Mouse (Mus musculus) embryo, embryonic 9.5 days (tissue): ENCODE measurements around the gene Rab3il1.

Experiments used
- DNase-seq: peaks from one replicate; pipeline ENCODE4 v3.0.0-alpha.2; 2017; ENCODE audit errors: extremely low spot score

The Rab3il1 gene

DNA sequence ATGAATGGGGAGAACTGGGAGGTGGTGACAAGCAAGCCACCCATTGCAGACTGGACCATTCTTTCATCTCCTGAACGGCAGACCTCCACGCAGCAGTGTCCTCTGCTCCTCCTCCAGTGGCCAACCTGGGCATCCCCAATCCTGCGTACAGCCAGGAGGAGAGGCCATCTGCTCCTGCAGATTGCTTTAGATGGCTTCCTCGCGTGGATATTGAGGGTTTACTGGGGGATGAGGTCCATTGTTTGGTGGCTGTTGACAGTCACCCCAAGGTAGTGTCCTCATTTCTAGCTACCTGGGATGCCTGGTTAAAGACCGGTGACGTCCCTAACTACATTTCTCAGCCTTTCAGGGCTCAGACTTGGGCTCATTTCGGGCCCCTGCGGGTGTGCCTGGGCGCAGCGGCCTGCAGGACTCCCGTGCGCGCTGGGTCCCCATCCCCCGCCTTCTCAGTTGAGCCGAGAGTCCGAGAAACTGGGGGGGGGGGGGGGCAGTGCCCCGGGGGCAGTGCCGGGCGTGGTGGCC, 39.5 kb downstream of the Rab3il1 start:
- peak; percentile 82 for DNase-seq

DNA sequence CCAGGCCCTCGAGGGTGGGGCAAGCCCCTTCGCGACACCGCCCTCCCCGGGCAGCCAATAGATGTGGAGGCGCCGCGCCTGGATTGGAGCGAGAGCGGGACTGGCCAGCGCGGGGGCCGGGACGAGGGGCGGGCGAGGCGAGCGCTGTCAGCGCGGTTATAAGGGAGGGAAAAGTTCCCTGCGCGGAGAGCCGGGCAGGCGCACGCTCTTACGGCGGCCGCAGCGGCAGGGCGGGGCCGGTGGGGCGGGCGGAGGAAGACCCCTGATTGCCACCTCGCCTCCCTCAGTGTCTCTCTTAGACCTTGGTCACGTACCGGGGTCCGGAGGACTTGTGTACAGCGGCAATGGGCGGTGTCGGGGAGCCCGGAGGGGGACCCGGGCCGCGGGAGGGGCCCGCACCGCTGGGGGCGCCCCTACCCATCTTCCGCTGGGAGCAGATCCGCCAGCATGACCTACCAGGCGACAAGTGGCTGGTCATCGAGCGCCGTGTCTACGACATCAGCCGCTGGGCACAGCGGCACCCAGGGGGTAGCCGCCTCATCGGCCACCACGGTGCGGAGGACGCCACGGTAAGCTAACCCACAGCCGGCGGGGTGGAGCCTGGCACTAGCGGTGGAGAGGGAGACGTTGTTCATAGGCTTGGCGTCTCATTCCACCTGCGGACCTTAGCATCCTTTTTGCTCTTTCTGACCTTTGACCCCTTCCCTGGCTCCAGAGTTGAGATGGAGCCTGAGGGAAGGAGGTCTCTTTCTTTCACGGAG, 40.1 kb downstream of the Rab3il1 start, which contains the start of gene Fads3:
TSS of gene Fads3 (plus strand) at position 182 of the 761 bp plus-strand sequence.
- DNase-seq: peak; percentile 69

DNA sequence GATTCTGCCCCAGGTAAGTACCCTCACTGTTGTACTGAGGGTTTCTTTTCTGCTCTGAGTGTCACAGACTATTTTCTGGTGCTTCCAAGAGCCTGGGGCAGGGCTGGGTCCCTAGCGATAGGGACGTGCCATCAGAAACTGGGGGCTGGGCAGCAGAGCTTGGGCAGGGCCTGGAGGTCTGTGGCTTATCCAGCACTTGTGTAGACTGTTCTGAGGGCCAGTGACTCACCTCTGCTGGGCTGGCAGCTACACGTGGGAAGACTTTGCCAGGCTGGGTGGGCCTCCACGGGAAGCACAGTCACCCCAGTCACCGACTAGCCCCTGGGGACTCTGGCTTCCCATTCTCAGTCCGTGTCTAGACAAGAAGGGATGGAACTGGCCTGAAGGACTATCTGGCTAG, 40.8 kb downstream of the Rab3il1 start:
- no peak for DNase-seq

DNA sequence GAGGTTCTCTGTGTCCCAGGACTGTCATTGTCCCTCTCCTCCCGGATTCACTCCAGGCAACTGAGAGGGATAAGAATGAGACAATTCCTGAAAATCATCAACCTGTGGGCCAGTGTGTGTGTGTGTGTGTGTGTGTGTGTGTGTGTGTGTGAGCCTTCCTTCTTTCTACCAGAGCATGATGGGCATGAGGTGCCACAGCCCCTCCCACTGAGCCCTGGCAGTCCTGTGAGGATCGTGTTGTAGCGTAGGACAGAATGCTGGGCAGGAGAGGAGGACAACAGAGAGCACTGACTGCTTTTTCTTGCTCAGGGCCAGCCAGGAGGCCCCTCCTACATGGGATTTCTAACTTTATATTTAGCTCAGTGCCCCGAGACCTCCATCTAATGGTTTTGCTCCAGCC, 41.3 kb downstream of the Rab3il1 start:
- no peak for DNase-seq

DNA sequence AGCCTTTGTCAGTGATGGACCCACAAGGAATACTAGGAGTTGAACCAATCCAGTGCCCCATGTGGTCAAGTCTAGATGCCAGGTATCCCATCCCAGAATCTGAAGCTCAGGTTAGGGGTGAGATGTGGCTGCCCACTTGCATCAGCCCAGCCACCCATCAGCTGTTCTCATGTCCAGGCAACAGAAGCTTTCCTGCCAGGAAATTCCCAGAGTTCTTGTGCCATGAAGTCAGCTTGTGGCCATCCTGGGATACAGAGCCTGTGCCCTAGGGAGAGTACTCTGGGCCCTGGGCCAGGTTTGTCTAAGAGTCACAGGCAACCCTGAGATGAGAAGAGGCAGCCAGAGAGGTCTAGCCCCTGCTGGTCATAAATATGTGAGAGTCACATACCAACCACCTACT, 42.2 kb downstream of the Rab3il1 start:
- DNase-seq: no peak

DNA sequence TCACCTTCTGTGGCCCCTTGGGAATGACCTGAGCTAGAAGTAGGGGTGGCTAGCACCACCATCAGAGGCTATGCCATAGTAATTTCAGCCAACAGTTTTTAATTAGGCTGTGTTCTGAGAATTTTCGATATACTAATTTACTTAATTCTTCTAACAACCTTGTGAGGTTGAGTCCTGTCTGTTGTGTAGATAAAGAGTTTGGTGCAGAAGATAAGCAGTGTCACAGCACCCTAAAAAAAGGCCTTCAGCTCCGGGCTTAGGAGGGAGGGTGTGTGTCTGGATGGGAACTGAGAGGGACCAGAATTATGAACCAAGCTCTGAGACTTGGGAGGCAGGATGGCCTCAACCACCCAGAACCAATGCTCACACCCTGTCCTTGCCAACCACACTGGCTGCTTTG, 44.2 kb downstream of the Rab3il1 start:
- DNase-seq: no peak

DNA sequence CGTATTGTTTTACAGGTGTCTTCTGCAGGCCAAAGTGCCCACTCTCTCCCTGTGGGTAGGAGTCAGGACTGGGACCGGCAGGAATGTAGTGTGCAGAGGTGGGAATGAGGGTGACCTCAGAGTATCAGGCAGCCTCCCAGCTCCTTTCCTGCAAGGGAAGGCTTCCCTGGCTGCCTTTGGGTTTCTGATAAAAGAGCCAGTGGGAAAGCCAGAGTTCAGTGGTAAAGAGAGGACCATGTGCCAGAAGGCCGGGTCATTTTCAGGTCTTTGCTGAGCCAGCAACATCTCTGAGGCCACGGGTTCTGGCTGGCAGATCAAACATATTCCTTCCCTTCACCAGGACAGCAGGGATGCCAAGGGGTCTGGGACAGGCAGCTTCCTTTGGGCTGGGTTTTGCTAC, 44.9 kb downstream of the Rab3il1 start:
- DNase-seq: no peak

DNA sequence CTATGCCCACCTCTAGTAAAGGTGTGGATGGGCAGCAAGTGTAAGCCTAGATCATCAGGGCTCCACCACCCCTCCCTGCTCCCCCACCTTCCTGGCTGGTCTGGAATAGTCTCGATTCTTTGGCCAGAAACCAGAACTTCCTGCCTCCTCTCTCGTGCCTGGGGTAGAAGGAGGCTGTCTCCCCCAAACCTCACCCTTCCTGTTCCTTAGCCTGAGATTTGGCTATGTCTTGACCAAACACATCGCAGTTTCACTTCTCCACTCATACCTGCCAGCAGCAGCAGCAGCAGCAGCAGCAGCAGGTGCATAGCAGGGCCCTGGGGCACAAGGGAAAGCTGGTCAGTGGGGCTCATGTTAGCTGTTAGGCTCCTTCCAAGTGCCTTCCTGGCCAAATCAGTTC, 45.5 kb downstream of the Rab3il1 start:
- DNase-seq: no peak

DNA sequence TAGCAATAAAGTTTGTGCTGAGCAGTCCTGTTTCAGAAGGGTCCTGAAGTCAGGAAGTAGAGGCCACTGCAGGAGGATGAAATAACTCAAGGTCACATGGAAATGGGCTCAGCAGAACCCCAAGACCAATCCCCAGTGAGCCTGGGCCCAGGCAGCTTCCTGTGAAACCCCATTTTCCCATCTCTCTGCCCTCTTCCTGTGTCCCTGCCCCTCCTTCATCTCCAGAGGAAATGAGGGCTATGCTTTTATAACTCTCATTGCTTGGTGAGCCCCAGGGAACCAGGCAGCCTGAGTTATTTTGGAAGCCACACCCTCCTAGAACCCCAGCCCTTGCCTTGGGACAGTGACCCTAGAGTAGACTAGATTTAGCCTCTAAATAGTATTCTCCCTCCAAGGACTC, 48.1 kb downstream of the Rab3il1 start:
- no peak for DNase-seq

DNA sequence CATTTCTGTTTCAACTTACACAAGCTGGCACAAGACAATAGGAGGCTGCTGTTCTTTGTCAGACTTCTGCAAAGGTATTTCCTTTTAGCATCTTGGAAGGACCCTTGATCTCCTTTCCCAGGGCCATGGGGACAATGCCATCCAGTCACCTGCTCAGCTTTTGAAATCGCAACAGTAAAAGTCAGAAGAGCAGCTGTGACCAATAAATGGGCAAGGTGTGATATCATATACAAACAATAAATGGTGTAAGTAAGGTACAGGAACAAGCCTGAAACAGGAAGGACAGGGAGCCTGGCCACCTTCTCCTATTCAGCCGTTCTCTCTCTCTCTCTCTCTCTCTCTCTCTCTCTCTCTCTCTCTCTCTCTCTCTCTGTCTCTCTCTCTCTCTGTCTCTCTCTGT, 49.0 kb downstream of the Rab3il1 start:
- no peak for DNase-seq

DNA sequence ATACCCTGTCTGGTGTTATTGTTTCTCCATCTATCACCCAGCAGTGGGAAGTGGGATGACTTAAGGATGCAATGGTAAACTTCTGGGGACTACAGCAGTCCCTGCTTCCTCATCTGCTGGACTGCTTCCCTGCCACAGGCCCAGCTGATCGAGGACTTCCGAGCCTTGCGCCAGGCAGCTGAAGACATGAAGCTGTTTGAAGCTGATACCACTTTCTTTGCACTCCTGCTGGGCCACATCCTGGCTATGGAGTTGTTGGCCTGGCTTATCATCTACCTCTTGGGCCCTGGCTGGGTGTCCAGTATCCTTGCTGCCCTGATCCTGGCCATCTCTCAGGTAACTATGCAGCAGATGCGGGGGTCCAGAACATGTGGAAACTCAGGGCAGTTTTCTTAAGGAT, 51.2 kb downstream of the Rab3il1 start:
- DNase-seq: no peak

DNA sequence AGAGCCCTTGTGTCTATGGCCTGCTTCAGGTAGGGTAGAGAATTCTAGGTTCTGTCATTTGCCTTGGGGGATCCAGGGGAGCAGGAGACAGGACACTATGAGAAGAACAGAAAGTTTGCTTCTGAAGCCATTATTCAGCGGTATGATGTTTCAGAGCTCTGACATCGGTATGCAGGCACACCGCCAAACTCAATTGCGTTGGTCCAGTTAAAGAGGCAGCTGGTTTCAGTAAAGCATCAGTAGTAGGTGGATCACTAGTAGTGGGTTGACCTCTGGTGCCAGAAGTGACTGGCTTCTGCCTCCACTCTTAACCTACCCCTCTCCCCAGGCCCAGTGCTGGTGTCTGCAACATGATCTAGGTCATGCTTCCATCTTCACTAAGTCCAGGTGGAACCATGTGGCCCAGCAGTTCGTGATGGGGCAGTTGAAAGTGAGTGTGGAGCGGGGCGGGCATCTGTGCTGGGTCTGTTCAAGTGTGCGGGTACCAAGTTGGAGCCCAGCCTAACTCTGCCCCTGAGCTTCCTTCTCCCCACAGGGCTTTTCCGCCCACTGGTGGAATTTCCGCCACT, 52.3 kb downstream of the Rab3il1 start:
- no peak for DNase-seq

DNA sequence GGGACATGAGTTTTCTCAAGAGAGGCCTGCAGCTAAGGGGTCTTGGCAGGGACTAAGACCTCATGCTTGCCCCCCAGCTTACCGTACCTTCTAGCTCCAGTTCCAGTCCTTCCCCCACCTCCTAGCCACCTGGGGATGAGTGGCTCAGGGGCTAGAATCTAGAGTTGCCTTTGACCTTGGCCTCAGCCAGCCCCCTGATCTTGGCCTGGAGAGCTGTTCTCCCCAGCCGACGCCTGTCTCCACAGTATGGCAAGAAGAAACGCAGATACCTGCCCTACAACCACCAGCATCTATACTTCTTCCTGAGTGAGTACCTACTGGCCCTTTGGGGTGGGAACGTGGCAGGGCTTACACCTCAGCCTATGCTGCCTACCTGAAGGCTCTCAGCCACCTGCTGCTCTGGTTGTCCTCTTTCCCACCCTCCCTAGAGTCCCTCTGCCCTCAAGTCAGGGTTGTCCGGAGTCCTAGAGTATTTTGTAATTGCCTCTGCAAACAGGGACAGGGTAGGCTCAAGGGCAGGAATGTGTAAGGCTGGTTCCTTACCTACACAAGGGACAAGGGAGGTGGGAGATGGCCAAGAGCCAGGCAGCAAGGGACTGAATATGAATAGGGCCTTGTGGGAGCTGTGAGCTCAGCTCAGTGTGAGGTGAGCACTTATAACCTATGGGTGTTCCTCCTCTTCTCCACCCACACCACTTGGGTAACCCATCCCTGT, 53.0 kb downstream of the Rab3il1 start:
- no peak for DNase-seq

DNA sequence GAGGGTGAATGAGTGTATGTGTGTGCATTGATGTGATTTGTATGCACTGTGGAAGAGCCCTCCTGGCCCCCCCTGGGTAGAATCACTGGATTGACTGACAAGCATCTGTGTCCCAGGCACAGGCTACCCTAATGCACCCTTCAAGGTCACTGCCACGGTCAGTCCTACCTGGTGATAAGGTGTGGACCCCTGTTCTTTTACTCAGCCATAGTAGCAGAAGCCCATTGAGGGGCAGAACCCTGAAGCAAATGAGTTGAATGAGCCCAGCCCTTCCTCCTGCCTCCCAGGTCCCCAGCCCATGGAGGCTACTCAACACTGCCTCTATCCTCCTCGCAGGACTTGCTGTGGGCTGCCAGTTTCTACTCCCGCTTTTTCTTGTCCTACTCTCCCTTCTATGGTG, 53.8 kb downstream of the Rab3il1 start:
- no peak for DNase-seq

DNA sequence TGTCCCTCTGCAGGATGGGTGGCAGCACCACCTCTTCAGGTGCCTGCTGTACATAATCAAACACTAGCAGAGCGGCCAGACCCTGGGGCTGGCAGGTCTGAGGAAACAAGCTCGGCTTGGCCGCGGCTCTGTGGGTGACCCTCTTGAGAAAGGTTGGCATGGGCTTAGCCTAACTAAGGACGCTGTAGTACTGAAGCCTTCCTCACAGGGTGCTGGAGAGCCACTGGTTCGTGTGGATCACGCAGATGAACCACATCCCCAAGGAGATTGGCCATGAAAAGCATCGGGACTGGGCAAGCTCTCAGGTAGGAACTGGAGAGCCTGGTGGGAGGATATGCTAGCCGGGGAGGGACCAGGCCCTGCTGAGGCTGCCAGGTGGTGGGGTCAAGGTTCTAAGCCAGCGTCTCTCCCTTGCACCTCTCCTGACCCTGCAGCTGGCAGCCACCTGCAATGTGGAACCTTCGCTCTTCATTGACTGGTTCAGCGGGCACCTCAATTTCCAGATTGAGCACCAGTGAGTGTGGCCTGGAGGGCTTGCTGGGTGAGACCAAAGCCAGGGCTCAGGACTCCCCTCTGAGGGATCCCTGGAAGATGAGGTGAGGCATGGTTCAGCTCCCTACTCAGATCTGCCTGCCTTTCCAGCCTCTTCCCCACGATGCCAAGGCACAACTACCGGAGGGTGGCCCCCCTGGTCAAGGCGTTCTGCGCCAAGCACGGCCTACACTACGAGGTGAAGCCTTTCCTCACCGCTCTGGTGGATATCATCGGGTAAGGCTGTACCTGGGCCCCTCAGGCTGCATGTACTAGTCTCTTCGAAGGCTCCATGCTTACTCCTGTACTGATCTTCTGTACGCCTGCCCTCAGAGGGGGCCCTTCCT, 54.6 kb downstream of the Rab3il1 start:
- DNase-seq: no peak

DNA sequence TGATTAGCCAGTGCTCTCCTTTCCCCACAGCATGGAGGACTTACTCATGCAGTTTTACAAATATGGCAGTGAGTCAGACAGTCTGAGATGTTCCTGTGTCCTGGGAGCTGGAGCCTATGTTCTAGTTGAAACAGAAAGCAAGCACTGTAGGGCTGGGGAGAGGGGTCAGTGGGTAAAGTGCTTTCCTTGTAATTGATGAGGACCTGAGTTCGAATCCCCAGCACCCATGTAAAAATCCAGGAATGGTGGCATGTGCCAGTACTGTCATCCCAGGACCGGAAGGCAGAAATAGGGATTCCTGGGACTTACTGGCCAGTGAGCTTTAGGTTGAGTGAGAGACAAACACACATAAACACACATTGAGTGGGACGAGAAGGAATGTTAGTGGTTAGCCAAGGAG, 55.2 kb downstream of the Rab3il1 start:
- DNase-seq: no peak

DNA sequence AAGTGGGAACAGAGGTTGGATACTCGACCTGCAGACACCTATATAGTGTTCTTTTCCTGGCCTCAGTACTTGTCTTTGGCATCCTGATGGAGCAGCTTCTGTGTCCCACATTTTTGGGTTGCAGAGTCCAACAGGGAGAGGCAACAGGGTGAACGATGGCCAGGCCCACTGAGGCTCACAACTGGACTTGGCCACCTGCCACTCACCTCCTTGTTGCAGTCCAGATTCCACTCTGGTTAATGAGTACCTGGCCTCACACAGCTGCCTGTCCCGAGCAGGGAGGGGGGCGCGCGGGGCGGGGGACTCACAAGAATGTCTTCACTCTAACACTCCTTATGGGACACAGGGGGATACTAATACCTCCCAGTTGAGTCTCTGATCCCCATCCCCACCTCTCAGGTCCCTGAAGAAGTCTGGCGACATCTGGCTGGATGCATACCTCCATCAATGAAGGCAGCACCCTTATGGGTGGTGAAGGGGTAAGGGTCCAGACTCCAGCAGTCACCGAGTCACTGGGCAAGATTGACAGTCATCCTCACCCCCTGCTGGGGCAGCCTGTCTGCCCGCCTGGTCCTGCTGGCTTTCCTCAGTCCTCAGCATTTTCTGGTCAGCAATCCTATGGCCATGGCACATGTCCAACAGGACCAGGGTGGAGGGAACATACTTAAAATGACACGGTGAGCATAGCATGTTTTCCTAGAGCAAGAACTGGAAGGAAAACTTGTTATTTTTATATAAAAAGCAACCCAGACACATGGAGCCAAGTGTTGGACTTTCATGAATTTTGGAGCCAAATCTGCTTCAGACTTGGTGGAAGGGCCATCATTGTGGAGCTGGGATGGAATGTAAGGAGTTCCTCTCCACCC, 56.2 kb downstream of the Rab3il1 start:
- no peak for DNase-seq

DNA sequence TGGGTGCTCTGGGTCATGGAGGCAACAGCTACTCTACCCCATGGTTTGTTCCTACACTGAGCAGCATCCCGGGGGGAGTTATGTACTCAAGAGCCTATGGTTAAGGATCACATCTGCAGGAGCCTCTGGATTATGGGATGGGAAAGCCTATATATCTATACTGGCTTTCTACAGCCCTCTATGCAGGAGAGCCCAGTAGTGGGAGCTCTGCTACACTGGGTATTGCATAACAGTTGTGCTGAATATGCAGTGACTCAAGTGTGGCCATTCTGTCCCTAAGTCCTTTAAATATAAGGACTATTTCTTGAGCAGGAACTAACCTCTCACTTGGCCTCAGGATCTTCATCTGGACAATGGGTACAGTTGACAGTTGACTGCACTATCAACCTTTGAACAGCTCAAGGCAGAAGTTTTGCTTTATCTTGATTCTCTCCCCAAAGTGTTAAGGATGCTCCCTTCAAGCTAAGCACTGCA, 56.9 kb downstream of the Rab3il1 start:
- no peak for DNase-seq

DNA sequence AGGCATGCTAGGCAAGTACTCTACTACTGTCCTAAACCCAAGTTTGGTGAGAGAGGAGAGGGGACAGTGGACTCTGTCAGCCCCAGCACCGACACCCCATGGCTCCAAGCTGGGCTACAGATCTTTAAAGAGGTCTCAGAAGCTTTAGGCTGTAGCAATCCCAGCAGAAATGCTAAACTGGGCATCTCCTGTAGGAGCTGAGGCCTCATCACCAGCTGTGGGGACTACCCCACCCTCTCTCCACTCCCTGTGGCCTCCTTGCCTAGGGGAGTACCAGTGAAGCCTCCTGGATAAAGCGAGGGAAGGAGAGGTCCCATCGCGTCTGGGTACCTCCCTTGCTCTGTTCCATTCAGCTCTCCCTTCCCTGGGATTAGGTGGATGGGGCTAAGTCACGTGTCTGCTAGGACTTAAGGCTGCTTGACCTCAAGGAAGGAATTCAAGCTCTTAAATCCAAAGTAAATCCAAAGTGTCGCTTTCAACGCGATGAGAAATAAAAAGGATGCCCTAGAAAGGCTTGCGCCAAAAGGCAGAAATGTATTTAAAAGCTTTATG, 57.5 kb downstream of the Rab3il1 start:
- no peak for DNase-seq

DNA sequence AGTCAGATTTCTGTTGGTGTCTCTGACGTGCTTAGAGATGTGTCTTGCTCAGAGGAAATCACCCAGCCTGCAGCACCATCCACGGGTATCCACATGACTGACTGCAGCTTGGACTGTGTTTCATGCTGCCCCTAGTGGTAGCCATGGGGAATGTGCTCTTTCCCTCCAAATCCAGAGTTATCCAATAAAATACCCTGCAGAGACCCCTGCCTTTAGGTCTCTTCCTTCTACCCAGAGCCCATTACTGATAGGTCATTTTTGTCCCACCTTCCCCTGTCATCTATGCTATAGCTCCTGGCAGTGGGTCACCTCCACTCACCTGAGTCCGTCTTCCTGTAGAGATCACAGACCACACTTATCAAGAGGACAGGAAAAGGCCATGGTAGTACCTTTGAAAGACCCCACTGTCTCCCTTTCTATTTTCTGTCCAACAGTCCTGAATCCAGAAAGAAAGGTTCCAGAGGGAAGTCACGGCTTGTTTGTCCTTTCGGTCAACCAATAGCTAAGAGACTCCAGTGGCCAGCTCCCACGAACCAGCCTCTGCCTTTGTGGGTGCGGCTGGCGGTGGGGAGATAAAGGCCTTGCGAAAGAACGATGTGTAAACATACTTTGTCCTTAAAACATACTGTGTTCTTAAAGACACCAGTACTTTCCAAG, 58.6 kb downstream of the Rab3il1 start:
- DNase-seq: peak; percentile 49
